26 mouse cellular contexts compared by ENCODE assay signal in the genomic region with DNA sequence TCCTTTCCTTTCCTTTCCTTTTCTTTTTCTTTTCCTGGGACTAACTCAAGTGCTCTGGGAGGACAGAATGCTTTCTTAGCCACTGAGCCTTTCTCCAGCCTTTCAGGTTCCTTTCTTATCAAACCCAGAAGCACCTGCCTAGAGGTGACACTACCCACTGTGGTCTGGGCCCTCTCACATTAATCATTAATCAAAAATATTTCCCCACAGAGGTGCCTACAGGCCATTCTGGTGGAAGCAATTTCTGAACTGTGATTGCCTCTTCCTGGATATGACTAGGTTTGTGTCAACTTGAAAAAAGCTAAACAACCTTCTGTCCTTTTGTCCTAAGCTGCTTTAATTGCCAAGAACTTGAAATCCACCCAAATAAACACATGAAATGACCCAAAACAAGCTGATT. TPM values are rescaled to one million over a fixed set of nuclear protein-coding genes. Genes with fewer than 3 reads are reported as not detected.
DNase-seq lines count a peak whose midpoint lies in the region; ATAC-seq and TF ChIP-seq lines count a peak whose summit lies in the region.
"Had no signal": no experiment of that assay in that cellular context is flagged by ENCODE, and none has a peak within 500 bp of the region (broad histone marks: within the 10 kb centered on the region; RNA-seq: fewer than 3 reads in every experiment).

No protein-coding gene starts in this region.

- peak overlapping the region; percentile 59 for H3K27ac ChIP-seq in liver, adult 2 months (replicated peaks; ENCODE audit: insufficient read depth, low read depth, low read length)
- H3K27ac ChIP-seq in liver, embryonic 12.5 days: no peak overlapping the region
- H3K27ac ChIP-seq in intestine, embryonic 15.5 days: peak overlapping the region; percentile 82
- peak overlapping the region; percentile 61 for H3K27ac ChIP-seq in stomach, embryonic 16.5 days (ENCODE audit: low read length)
- H3K27ac ChIP-seq: embryonic facial prominence, embryonic 10.5 days; forebrain, embryonic 12.5 days; hindbrain, embryonic 13.5 days; limb, embryonic 15.5 days; macrophage; midbrain, embryonic 10.5 days had no signal

- peaks cover 4% of the 10 kb centered on the region; the same call in 1 of the 2 replicates for H3K79me2 ChIP-seq in liver, adult 2 months (ENCODE audit: control insufficient read depth, insufficient read depth, low read length)

- no peak overlapping the region for H3K4me2 ChIP-seq in liver, embryonic 12.5 days
- H3K4me2 ChIP-seq in intestine, embryonic 15.5 days (replicated peaks): peak overlapping the region; percentile 19; the same call in 1 of the 2 replicates
- H3K4me2 ChIP-seq in stomach, embryonic 16.5 days (ENCODE audit: low read depth, low read length): 0 out of 2 replicates have a peak overlapping the region, but pooled peaks have one; percentile 4
- H3K4me2 ChIP-seq: forebrain, embryonic 12.5 days; heart, embryonic 12.5 days; hindbrain, embryonic 13.5 days; limb, embryonic 15.5 days had no signal

- H3K27me3 ChIP-seq in liver, adult 2 months (ENCODE audit: control insufficient read depth, insufficient read depth, low read length): no peaks in the 10 kb centered on the region
- no peaks in the 10 kb centered on the region for H3K27me3 ChIP-seq in liver, embryonic 12.5 days (replicated peaks)
- no peaks in the 10 kb centered on the region for H3K27me3 ChIP-seq in intestine, embryonic 15.5 days (replicated peaks)
- no peaks in the 10 kb centered on the region for H3K27me3 ChIP-seq in stomach, embryonic 16.5 days (ENCODE audit: control insufficient read depth, insufficient read depth, low read length)
- H3K27me3 ChIP-seq: forebrain, embryonic 12.5 days; heart, embryonic 12.5 days; hindbrain, embryonic 13.5 days; limb, embryonic 15.5 days had no signal

- H3K4me1 ChIP-seq in liver, adult 2 months (ENCODE audit: control insufficient read depth, insufficient read depth, low read length): peaks cover 5% of the 10 kb centered on the region
- 0 out of 2 replicates have a peak, but pooled peaks cover 5% of the 10 kb centered on the region for H3K4me1 ChIP-seq in liver, embryonic 12.5 days
- no peaks in the 10 kb centered on the region for H3K4me1 ChIP-seq in intestine, embryonic 15.5 days (replicated peaks)
- H3K4me1 ChIP-seq in stomach, embryonic 16.5 days (ENCODE audit: control insufficient read depth, insufficient read depth, low read length): no peaks in the 10 kb centered on the region
- H3K4me1 ChIP-seq: embryonic facial prominence, embryonic 10.5 days; forebrain, embryonic 12.5 days; heart, embryonic 12.5 days; hindbrain, embryonic 13.5 days; limb, embryonic 15.5 days; midbrain, embryonic 10.5 days had no signal

- TF ChIP-seq CTCF in liver, adult 2 months (IDR thresholded peaks at IDR 0.05; ENCODE audit: low read depth, low read length): no peak

- no peak for TF ChIP-seq POLR2A in liver, adult 2 months (IDR thresholded peaks at IDR 0.05; ENCODE audit: extremely low read depth, insufficient read depth, low read length)

- no peaks in the 10 kb centered on the region for H3K9me3 ChIP-seq in liver, embryonic 12.5 days (replicated peaks)
- no peaks in the 10 kb centered on the region for H3K9me3 ChIP-seq in intestine, embryonic 15.5 days
- H3K9me3 ChIP-seq in stomach, embryonic 16.5 days (replicated peaks; ENCODE audit: control insufficient read depth, low read length): no peaks in the 10 kb centered on the region
- H3K9me3 ChIP-seq: embryonic facial prominence, embryonic 10.5 days; forebrain, embryonic 12.5 days; heart, embryonic 12.5 days; hindbrain, embryonic 13.5 days; limb, embryonic 15.5 days; midbrain, embryonic 10.5 days had no signal

- H3K36me3 ChIP-seq in liver, adult 2 months (ENCODE audit: control insufficient read depth, insufficient read depth, low read length): peaks cover 15% of the 10 kb centered on the region
- no peaks in the 10 kb centered on the region for H3K36me3 ChIP-seq in liver, embryonic 12.5 days
- no peaks in the 10 kb centered on the region for H3K36me3 ChIP-seq in intestine, embryonic 15.5 days
- no peaks in the 10 kb centered on the region for H3K36me3 ChIP-seq in stomach, embryonic 16.5 days (ENCODE audit: control insufficient read depth, insufficient read depth, low read length)
- H3K36me3 ChIP-seq: embryonic facial prominence, embryonic 10.5 days; forebrain, embryonic 12.5 days; heart, embryonic 12.5 days; hindbrain, embryonic 13.5 days; limb, embryonic 15.5 days; midbrain, embryonic 10.5 days had no signal

- no peak overlapping the region for H3K9ac ChIP-seq in liver, adult 2 months (ENCODE audit: low read depth, low read length)
- no peak overlapping the region for H3K9ac ChIP-seq in liver, embryonic 12.5 days
- H3K9ac ChIP-seq in intestine, embryonic 15.5 days: no peak overlapping the region
- no peak overlapping the region for H3K9ac ChIP-seq in stomach, embryonic 16.5 days (ENCODE audit: low read length)
- H3K9ac ChIP-seq: forebrain, embryonic 12.5 days; heart, embryonic 12.5 days; hindbrain, embryonic 13.5 days; limb, embryonic 15.5 days had no signal

- peak; percentile 99 for DNase-seq in liver, adult 2 months (ENCODE audit: extremely low read depth, low read depth, low spot score)
- DNase-seq in kidney, postnatal 14 days: peak; percentile 11
- DNase-seq in heart, adult 11 months: no peak
- no peak for DNase-seq in right cerebral cortex, postnatal 14 days
- DNase-seq: cerebellum, adult 8-10 months; heart, postnatal 14 days; thymus, postnatal 25 days had no signal

- H3K4me3 ChIP-seq in liver, adult 2 months (ENCODE audit: insufficient read depth, low read depth, low read length): no peak overlapping the region
- no peak overlapping the region for H3K4me3 ChIP-seq in liver, embryonic 12.5 days
- no peak overlapping the region for H3K4me3 ChIP-seq in intestine, embryonic 15.5 days (replicated peaks)
- no peak overlapping the region for H3K4me3 ChIP-seq in stomach, embryonic 16.5 days (replicated peaks; ENCODE audit: low read length)
- H3K4me3 ChIP-seq: embryonic facial prominence, embryonic 10.5 days; forebrain, embryonic 12.5 days; heart, embryonic 12.5 days; hindbrain, embryonic 13.5 days; limb, embryonic 15.5 days; midbrain, embryonic 10.5 days had no signal

- no peak for ATAC-seq in liver, embryonic 12.5 days
- peak; percentile 93 for ATAC-seq in intestine, embryonic 15.5 days
- ATAC-seq in stomach, embryonic 16.5 days (ENCODE audit: insufficient read depth, low FRiP score): peak; percentile 86; the same call in 1 of the 2 replicates
- ATAC-seq: inflammation-experienced regulatory T-cells, adult 6 months had no signal

RNA-seq across cellular contexts. Expression of gene Cyp3a13, which starts 0.8 kb away (rescaled TPM):
- 141 and 173 TPM in 2 replicates for total RNA-seq in liver, adult 2 months (2014; rRNA removed)
- polyA plus RNA-seq in liver, adult 2 months (2012; rRNA removed): 22.9 and 28.6 TPM in 2 replicates
- polyA plus RNA-seq in liver, embryonic 12.5 days (2016; fragmentation: Nextera tagmentation; extraction: Ambion mirVana): 1.0 and 1.3 TPM in 2 replicates
- polyA plus RNA-seq in intestine, embryonic 15.5 days (2015; fragmentation: Nextera tagmentation; extraction: Ambion mirVana): 32.9 and 33.1 TPM in 2 replicates
- polyA plus RNA-seq in stomach, embryonic 16.5 days (2015; fragmentation: Nextera tagmentation; extraction: Ambion mirVana): 14.7 and 15.9 TPM in 2 replicates
- total RNA-seq: common myeloid progenitor, adult 5-6 weeks; granulocyte monocyte progenitor cell, adult 5-6 weeks; midbrain, postnatal 0 days; neutrophil, adult 5-6 weeks had no signal
- polyA plus RNA-seq: C2C12; embryonic facial prominence, embryonic 10.5 days; forebrain, embryonic 12.5 days; hindbrain, embryonic 13.5 days; inflammation-experienced regulatory T-cells, adult 6 months; macrophage; midbrain, embryonic 10.5 days; midbrain, postnatal 0 days had no signal

RNA-seq across cellular contexts. Expression of gene Gjc3, which starts 40.7 kb away (rescaled TPM):
- total RNA-seq in liver, adult 2 months (2014; rRNA removed): 0.47 and 0.55 TPM in 2 replicates
- 0.18 and 0.44 TPM in 2 replicates for polyA plus RNA-seq in liver, adult 2 months (2012; rRNA removed)
- not detected in 2 replicates for polyA plus RNA-seq in liver, embryonic 12.5 days (2016; fragmentation: Nextera tagmentation; extraction: Ambion mirVana)
- polyA plus RNA-seq in intestine, embryonic 15.5 days (2015; fragmentation: Nextera tagmentation; extraction: Ambion mirVana): 0.64 and 0.81 TPM in 2 replicates
- polyA plus RNA-seq in stomach, embryonic 16.5 days (2015; fragmentation: Nextera tagmentation; extraction: Ambion mirVana): 0.56 and 1.1 TPM in 2 replicates
- total RNA-seq: common myeloid progenitor, adult 5-6 weeks; granulocyte monocyte progenitor cell, adult 5-6 weeks; neutrophil, adult 5-6 weeks had no signal
- polyA plus RNA-seq: C2C12; forebrain, embryonic 12.5 days; inflammation-experienced regulatory T-cells, adult 6 months; macrophage had no signal

RNA-seq across cellular contexts. Expression of gene Pilrb2, which starts 50.6 kb away (rescaled TPM):
- total RNA-seq in liver, adult 2 months (2014; rRNA removed): 2.1 and 3.7 TPM in 2 replicates
- 2.2 and 4.4 TPM in 2 replicates for polyA plus RNA-seq in liver, adult 2 months (2012; rRNA removed)
- polyA plus RNA-seq in liver, embryonic 12.5 days (2016; fragmentation: Nextera tagmentation; extraction: Ambion mirVana): 0.69 and 0.92 TPM in 2 replicates
- 0.74 and 1.2 TPM in 2 replicates for polyA plus RNA-seq in intestine, embryonic 15.5 days (2015; fragmentation: Nextera tagmentation; extraction: Ambion mirVana)
- polyA plus RNA-seq in stomach, embryonic 16.5 days (2015; fragmentation: Nextera tagmentation; extraction: Ambion mirVana): 1.5 and 1.8 TPM in 2 replicates
- total RNA-seq: gastrocnemius, adult 8-10 months; left cerebral cortex, postnatal 36 days; midbrain, postnatal 0 days had no signal
- polyA plus RNA-seq: C2C12; embryonic facial prominence, embryonic 10.5 days; forebrain, embryonic 12.5 days; hindbrain, embryonic 13.5 days; inflammation-experienced regulatory T-cells, adult 6 months; midbrain, embryonic 10.5 days had no signal

RNA-seq across cellular contexts. Expression of gene Azgp1, which starts 59.1 kb away (rescaled TPM):
- total RNA-seq in liver, adult 2 months (2014; rRNA removed): 1,462 and 1,614 TPM in 2 replicates
- polyA plus RNA-seq in liver, adult 2 months (2012; rRNA removed): 1,097 and 1,209 TPM in 2 replicates
- polyA plus RNA-seq in liver, embryonic 12.5 days (2016; fragmentation: Nextera tagmentation; extraction: Ambion mirVana): not detected in 2 replicates
- 0.14 and 0.25 TPM in 2 replicates for polyA plus RNA-seq in intestine, embryonic 15.5 days (2015; fragmentation: Nextera tagmentation; extraction: Ambion mirVana)
- polyA plus RNA-seq in stomach, embryonic 16.5 days (2015; fragmentation: Nextera tagmentation; extraction: Ambion mirVana): 0.61 and 0.87 TPM in 2 replicates
- total RNA-seq: common myeloid progenitor, adult 5-6 weeks; granulocyte monocyte progenitor cell, adult 5-6 weeks; heart, postnatal 14 days; left cerebral cortex, adult 18-20 months; left cerebral cortex, postnatal 36 days; midbrain, postnatal 0 days; neutrophil, adult 5-6 weeks had no signal
- polyA plus RNA-seq: C2C12; embryonic facial prominence, embryonic 10.5 days; forebrain, embryonic 12.5 days; heart, embryonic 12.5 days; hindbrain, embryonic 13.5 days; inflammation-experienced regulatory T-cells, adult 6 months; limb, embryonic 15.5 days; macrophage; midbrain, embryonic 10.5 days; midbrain, postnatal 0 days had no signal

Comparison
In these comparisons a context has a peak if more than half of its experiments do, and no peak if none do; other contexts are left out.
1. DNase-seq: peak in liver, adult 2 months (single experiment) and kidney, postnatal 14 days (single experiment); none in heart, adult 11 months (single experiment) and right cerebral cortex, postnatal 14 days (single experiment).